Mouse (Mus musculus) myocyte (in vitro differentiated cells): ENCODE measurements at regions not wholly inside any gene's neighbourhood (a gene's known extent, or its start where the extent isn't known, plus 50 kb on each side); places are given as distances from the start of the nearest gene placed in this dataset.

Experiments used
- E2F4 ChIP-seq: IDR thresholded peaks from one replicate; pipeline ENCODE4 v1.6.1; 2011; ENCODE audit warnings: mild to moderate bottlenecking, control low read depth, moderate library complexity; ENCODE audit not compliant: insufficient read depth
- MYOD1 ChIP-seq, 3 experiments: IDR thresholded peaks; one replicate each; pipeline ENCODE4 v1.6.1; 2011; ENCODE audit warnings: control low read depth in 2 of 3, low read depth in 2 of 3, mild to moderate bottlenecking in 2 of 3, moderate library complexity in 1 of 3; ENCODE audit not compliant: insufficient read length in 2 of 3, control insufficient read depth in 1 of 3
- POLR2A ChIP-seq: IDR thresholded peaks from one replicate; pipeline ENCODE4 v1.6.1; 2011; ENCODE audit warnings: low read depth, mild to moderate bottlenecking, control low read depth, moderate library complexity; ENCODE audit not compliant: insufficient read length
- POLR2AphosphoS2 ChIP-seq: IDR thresholded peaks from one replicate; pipeline ENCODE4 v1.6.1; 2011; ENCODE audit warnings: low read depth, control low read depth; ENCODE audit not compliant: insufficient read length
- USF1 ChIP-seq: IDR thresholded peaks from one replicate; pipeline ENCODE4 v1.6.1; 2011; ENCODE audit warnings: low read depth, mild to moderate bottlenecking, control low read depth, moderate library complexity

GRCm38 (mm10) chr9:61292501-61292900, 79.7 kb upstream of the Tle3 start:
- TF ChIP-seq USF1 (no peak), E2F4 (no peak), MYOD1 (IDR thresholded peaks at IDR 0.05; ENCODE audit: control insufficient read depth in 1 of 3, insufficient read length in 2 of 3, low read depth in 2 of 3) (no peak), POLR2AphosphoS2 (no peak), POLR2A (no peak)
